Mouse (Mus musculus) myocyte (in vitro differentiated cells): ENCODE measurements at regions not wholly inside any gene's neighbourhood (a gene's known extent, or its start where the extent isn't known, plus 50 kb on each side); places are given as distances from the start of the nearest gene placed in this dataset.

ENCODE experiments used
- H3K27me3 ChIP-seq: one replicate; pipeline ENCODE4 v1.6.1; 2011; ENCODE audit not compliant: control insufficient read depth, insufficient read depth, insufficient read length
- H3K36me3 ChIP-seq: one replicate; pipeline ENCODE4 v1.6.1; 2011; ENCODE audit not compliant: control insufficient read depth, insufficient read depth
- H3K4me2 ChIP-seq: one replicate; pipeline ENCODE4 v1.6.1; 2011; ENCODE audit warnings: low read depth, control low read depth
- H3K4me3 ChIP-seq: one replicate; pipeline ENCODE4 v1.5.1; 2011; ENCODE audit warnings: mild to moderate bottlenecking, control low read depth, moderate library complexity
- H3K79me2 ChIP-seq: one replicate; pipeline ENCODE4 v1.6.1; 2011; ENCODE audit not compliant: control insufficient read depth, insufficient read depth
- H3ac ChIP-seq: one replicate; pipeline ENCODE4 v1.6.1; 2011; ENCODE audit not compliant: control insufficient read depth, insufficient read length
- CEBPB ChIP-seq: IDR thresholded peaks from 2 replicates; pipeline ENCODE4 v1.6.1; 2011; ENCODE audit warnings: mild to moderate bottlenecking, moderate library complexity; ENCODE audit not compliant: poor library complexity, insufficient read depth, severe bottlenecking
- E2F4 ChIP-seq: IDR thresholded peaks from one replicate; pipeline ENCODE4 v1.6.1; 2011; ENCODE audit warnings: mild to moderate bottlenecking, control low read depth, moderate library complexity; ENCODE audit not compliant: insufficient read depth
- MAX ChIP-seq: IDR thresholded peaks from one replicate; pipeline ENCODE4 v1.6.1; 2011; ENCODE audit warnings: low read depth, mild to moderate bottlenecking, control low read depth
- MYOD1 ChIP-seq, 3 experiments: IDR thresholded peaks; one replicate each; pipeline ENCODE4 v1.6.1; 2011; ENCODE audit warnings: control low read depth in 2 of 3, low read depth in 2 of 3, mild to moderate bottlenecking in 2 of 3, moderate library complexity in 1 of 3; ENCODE audit not compliant: insufficient read length in 2 of 3, control insufficient read depth in 1 of 3
- MYOG ChIP-seq, 3 experiments: IDR thresholded peaks; one replicate each; pipeline ENCODE4 v1.6.1; 2011; ENCODE audit warnings: control low read depth in 2 of 3, low read depth in 2 of 3, mild to moderate bottlenecking in 2 of 3; ENCODE audit not compliant: insufficient read length in 2 of 3, control insufficient read depth in 1 of 3, insufficient read depth in 1 of 3
- POLR2A ChIP-seq: IDR thresholded peaks from one replicate; pipeline ENCODE4 v1.6.1; 2011; ENCODE audit warnings: low read depth, mild to moderate bottlenecking, control low read depth, moderate library complexity; ENCODE audit not compliant: insufficient read length
- POLR2AphosphoS2 ChIP-seq: IDR thresholded peaks from one replicate; pipeline ENCODE4 v1.6.1; 2011; ENCODE audit warnings: low read depth, control low read depth; ENCODE audit not compliant: insufficient read length
- REST ChIP-seq: IDR thresholded peaks from one replicate; pipeline ENCODE4 v1.6.1; 2011; ENCODE audit warnings: mild to moderate bottlenecking, control low read depth, moderate library complexity; ENCODE audit not compliant: insufficient read depth, insufficient read length
- SRF ChIP-seq: IDR thresholded peaks from one replicate; pipeline ENCODE4 v1.6.1; 2011; ENCODE audit warnings: low read depth; ENCODE audit not compliant: control insufficient read depth, insufficient read length
- TCF12 ChIP-seq: IDR thresholded peaks from one replicate; pipeline ENCODE4 v1.6.1; 2011; ENCODE audit warnings: mild to moderate bottlenecking, control low read depth; ENCODE audit not compliant: poor library complexity, insufficient read depth, severe bottlenecking
- TCF3 ChIP-seq: IDR thresholded peaks from one replicate; pipeline ENCODE4 v1.6.1; 2011; ENCODE audit warnings: low read depth, control low read depth; ENCODE audit not compliant: insufficient read length
- USF1 ChIP-seq: IDR thresholded peaks from one replicate; pipeline ENCODE4 v1.6.1; 2011; ENCODE audit warnings: low read depth, mild to moderate bottlenecking, control low read depth, moderate library complexity

- Histone ChIP-seq H3K27me3 (no peaks in the 10 kb centered on the region), H3K4me3 (no peak overlapping the region), H3K36me3 (no peaks in the 10 kb centered on the region), H3K79me2 (no peaks in the 10 kb centered on the region), H3K4me2 (no peak overlapping the region), H3ac (no peak overlapping the region)
- TF ChIP-seq TCF3: no peak
- no peak for TF ChIP-seq REST
- TF ChIP-seq MYOG (IDR thresholded peaks at IDR 0.05; ENCODE audit: control insufficient read depth in 1 of 3, insufficient read depth in 1 of 3, insufficient read length in 2 of 3, low read depth in 2 of 3): no peak
- TF ChIP-seq POLR2A: no peak
- TF ChIP-seq USF1: peak; percentile 6
- no peak for TF ChIP-seq E2F4
- TF ChIP-seq TCF12: no peak
- no peak for TF ChIP-seq CEBPB
- TF ChIP-seq POLR2AphosphoS2: no peak
- no peak for TF ChIP-seq MAX
- no peak for TF ChIP-seq SRF
- peak in 2 of 3 experiments; percentile 6 to 19 for TF ChIP-seq MYOD1 (IDR thresholded peaks at IDR 0.05; ENCODE audit: control insufficient read depth in 1 of 3, insufficient read length in 2 of 3, low read depth in 2 of 3)
Measured at GRCm38 (mm10) chr9:116323871-116324721, 148.9 kb upstream of the Tgfbr2 start.

GRCm38 (mm10) chr9:116321908-116322307 is 146.7 kb upstream of the Tgfbr2 start:
- TF ChIP-seq CEBPB: no peak
- H3K4me2 ChIP-seq: no peak overlapping the region
- no peaks in the 10 kb centered on the region for H3K36me3 ChIP-seq
- no peaks in the 10 kb centered on the region for H3K27me3 ChIP-seq
- H3K79me2 ChIP-seq: no peaks in the 10 kb centered on the region
- H3ac ChIP-seq: no peak overlapping the region
- no peak overlapping the region for H3K4me3 ChIP-seq

- no peaks in the 10 kb centered on the region for H3K27me3 ChIP-seq
- H3K79me2 ChIP-seq: no peaks in the 10 kb centered on the region
- TF ChIP-seq POLR2AphosphoS2 (no peak), TCF12 (no peak), MYOG (IDR thresholded peaks at IDR 0.05; ENCODE audit: control insufficient read depth in 1 of 3, insufficient read depth in 1 of 3, insufficient read length in 2 of 3, low read depth in 2 of 3) (peak in 1 of 3 experiments; percentile 19), E2F4 (no peak), TCF3 (no peak), SRF (no peak), REST (no peak), MYOD1 (IDR thresholded peaks at IDR 0.05; ENCODE audit: control insufficient read depth in 1 of 3, insufficient read length in 2 of 3, low read depth in 2 of 3) (peak; percentile 67 to 97 (median 93)), POLR2A (no peak), USF1 (no peak), CEBPB (no peak)
- H3ac ChIP-seq: no peak overlapping the region
- no peak overlapping the region for H3K4me3 ChIP-seq
- peak overlapping the region; percentile 31 for H3K4me2 ChIP-seq
- no peaks in the 10 kb centered on the region for H3K36me3 ChIP-seq
Measured at GRCm38 (mm10) chr9:116319421-116319820, 144.3 kb upstream of the Tgfbr2 start.

GRCm38 (mm10) chr9:116316582-116317095 is 141.5 kb upstream of the Tgfbr2 start:
- H3K36me3 ChIP-seq: no peaks in the 10 kb centered on the region

GRCm38 (mm10) chr9:116314803-116315202 is 139.6 kb upstream of the Tgfbr2 start:
- no peak overlapping the region for H3K4me3 ChIP-seq
- H3K36me3 ChIP-seq: no peaks in the 10 kb centered on the region
- H3K4me2 ChIP-seq: no peak overlapping the region
- TF ChIP-seq MYOD1 (IDR thresholded peaks at IDR 0.05; ENCODE audit: control insufficient read depth in 1 of 3, insufficient read length in 2 of 3, low read depth in 2 of 3) (peak in 2 of 3 experiments; percentile 86 to 91), USF1 (no peak), SRF (no peak), E2F4 (no peak), REST (no peak), MYOG (IDR thresholded peaks at IDR 0.05; ENCODE audit: control insufficient read depth in 1 of 3, insufficient read depth in 1 of 3, insufficient read length in 2 of 3, low read depth in 2 of 3) (peak in 2 of 3 experiments; percentile 56 to 89), TCF3 (peak; percentile 62), TCF12 (peak; percentile 69), CEBPB (peak; percentile 22; the same call in 1 of the 2 replicates)
- H3K27me3 ChIP-seq: no peaks in the 10 kb centered on the region
- H3ac ChIP-seq: no peak overlapping the region
- H3K79me2 ChIP-seq: no peaks in the 10 kb centered on the region

More at GRCm38 (mm10) chr9:116316582-116317095, 141.5 kb upstream of the Tgfbr2 start:
- Histone ChIP-seq H3K79me2 (no peaks in the 10 kb centered on the region), H3ac (no peak overlapping the region), H3K4me2 (no peak overlapping the region), H3K4me3 (no peak overlapping the region), H3K27me3 (no peaks in the 10 kb centered on the region)
- no peak for TF ChIP-seq REST
- TF ChIP-seq MAX: no peak
- no peak for TF ChIP-seq CEBPB
- no peak for TF ChIP-seq POLR2AphosphoS2
- no peak for TF ChIP-seq MYOG (IDR thresholded peaks at IDR 0.05; ENCODE audit: control insufficient read depth in 1 of 3, insufficient read depth in 1 of 3, insufficient read length in 2 of 3, low read depth in 2 of 3)
- TF ChIP-seq TCF3: no peak
- TF ChIP-seq TCF12: no peak
- no peak for TF ChIP-seq E2F4
- TF ChIP-seq USF1: no peak
